Mouse (Mus musculus): ENCODE results near the gene Rala. TPM values are rescaled to one million over a fixed set of nuclear protein-coding genes. Genes with fewer than 3 reads are reported as not detected.

The Rala gene
- polyA plus RNA-seq, 1 experiment from 2014 or later, result 107 TPM

DNA sequence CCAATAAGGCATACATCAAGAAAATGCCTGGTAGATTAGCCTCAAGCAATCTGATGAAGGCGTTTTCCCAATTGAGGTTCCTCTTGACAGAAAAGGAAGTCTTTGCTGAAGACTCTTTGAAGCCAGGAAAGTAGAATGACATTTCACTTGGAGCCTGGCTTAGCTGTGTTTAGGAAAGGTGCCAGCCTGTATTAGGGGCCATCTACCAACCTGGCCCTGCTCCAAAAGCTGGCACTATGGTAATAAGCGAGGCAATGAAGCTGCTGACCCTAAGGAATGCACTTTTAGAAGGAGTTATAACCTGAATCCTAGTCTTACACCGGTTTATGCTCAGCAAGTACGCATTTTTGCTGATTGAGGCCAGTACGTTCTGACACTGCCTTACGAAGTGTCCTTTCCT is 83.5 kb downstream of the Rala start:
- H3K36me3 ChIP-seq, result no peaks in the 10 kb centered on the region
- H3K4me3 ChIP-seq, result no peak overlapping the region
- H3K27me3 ChIP-seq, result no peaks in the 10 kb centered on the region
- no peak overlapping the region for H3K9ac ChIP-seq
- no peaks in the 10 kb centered on the region; the same call in 1 of the 2 replicates for H3K9me3 ChIP-seq
- WGBS, result 86% methylated on average over 6 of the region's 6 CpGs
- H3K4me2 ChIP-seq (replicated peaks), result no peak overlapping the region
- no peak for ATAC-seq (ENCODE audit: low FRiP score, low read depth)
- no peak overlapping the region for H3K27ac ChIP-seq
- no peaks in the 10 kb centered on the region for H3K4me1 ChIP-seq

DNA sequence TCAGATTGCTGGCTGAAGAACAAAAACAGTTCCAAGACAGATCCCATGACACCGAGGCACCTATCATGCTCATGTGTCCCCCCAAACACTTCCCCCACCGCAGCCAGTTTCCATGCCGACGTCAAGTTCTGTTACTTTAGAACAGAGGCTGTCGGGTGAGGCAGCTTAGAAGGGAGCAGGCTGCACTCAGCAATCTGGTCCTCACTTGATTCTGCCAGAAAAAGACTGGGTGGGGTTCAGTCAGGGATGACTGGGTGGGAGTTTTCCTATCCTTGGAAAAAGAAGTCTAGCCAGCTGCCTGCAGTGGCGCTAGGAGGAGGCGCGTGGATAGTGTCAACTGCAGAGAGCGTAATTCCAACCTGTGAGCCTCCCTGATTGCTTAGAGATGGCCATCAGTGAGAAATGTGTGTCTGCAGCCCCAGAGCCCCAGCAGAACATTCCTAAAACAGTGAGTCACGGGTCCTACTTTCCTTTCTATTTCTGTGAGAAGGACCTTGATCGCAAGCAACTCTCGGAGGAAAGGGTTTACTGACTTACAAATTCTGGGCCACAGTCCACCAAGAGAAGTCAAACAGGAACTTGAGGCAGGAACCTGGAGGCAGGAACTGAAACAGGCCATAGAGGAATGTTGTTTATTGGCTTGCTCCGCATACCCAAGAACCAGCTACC is 84.5 kb downstream of the Rala start:
- Histone ChIP-seq H3K9ac (no peak overlapping the region), H3K4me3 (no peak overlapping the region), H3K9me3 (no peaks in the 10 kb centered on the region; the same call in 1 of the 2 replicates), H3K4me1 (0 out of 2 replicates have a peak, but pooled peaks cover 3% of the 10 kb centered on the region), H3K27ac (no peak overlapping the region), H3K4me2 (replicated peaks) (no peak overlapping the region), H3K27me3 (no peaks in the 10 kb centered on the region), H3K36me3 (no peaks in the 10 kb centered on the region)
- 84% methylated on average over 13 of the region's 13 CpGs for WGBS
- no peak for ATAC-seq (ENCODE audit: low FRiP score, low read depth)

DNA sequence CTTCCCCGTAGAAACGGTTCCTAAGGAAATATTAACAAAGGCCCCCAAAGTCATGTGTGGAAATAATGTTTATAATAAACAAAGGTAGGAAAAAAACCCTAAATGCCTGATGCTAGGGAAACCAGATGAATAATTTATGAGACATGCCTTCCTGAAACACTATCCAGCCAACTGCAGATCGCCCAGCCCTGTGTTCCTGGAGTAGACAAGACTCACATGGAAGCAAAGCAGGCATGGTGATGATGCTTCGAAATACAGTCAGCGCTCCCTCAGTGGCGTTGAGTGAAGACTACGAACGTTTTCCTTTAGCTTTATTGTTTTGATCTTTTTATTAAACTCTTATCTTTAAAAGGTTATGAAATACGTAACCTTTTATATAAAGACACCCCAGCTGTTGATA is 87.0 kb downstream of the Rala start:
- ATAC-seq (ENCODE audit: low FRiP score, low read depth), result no peak
- H3K27me3 ChIP-seq, result no peaks in the 10 kb centered on the region
- WGBS, result 80% methylated on average over 9 of the region's 9 CpGs
- H3K4me2 ChIP-seq (replicated peaks), result no peak overlapping the region
- H3K4me3 ChIP-seq, result no peak overlapping the region
- no peak overlapping the region for H3K27ac ChIP-seq
- no peak overlapping the region for H3K9ac ChIP-seq
- H3K36me3 ChIP-seq, result no peaks in the 10 kb centered on the region
- peaks cover 4% of the 10 kb centered on the region for H3K9me3 ChIP-seq
- 0 out of 2 replicates have a peak, but pooled peaks cover 3% of the 10 kb centered on the region for H3K4me1 ChIP-seq

DNA sequence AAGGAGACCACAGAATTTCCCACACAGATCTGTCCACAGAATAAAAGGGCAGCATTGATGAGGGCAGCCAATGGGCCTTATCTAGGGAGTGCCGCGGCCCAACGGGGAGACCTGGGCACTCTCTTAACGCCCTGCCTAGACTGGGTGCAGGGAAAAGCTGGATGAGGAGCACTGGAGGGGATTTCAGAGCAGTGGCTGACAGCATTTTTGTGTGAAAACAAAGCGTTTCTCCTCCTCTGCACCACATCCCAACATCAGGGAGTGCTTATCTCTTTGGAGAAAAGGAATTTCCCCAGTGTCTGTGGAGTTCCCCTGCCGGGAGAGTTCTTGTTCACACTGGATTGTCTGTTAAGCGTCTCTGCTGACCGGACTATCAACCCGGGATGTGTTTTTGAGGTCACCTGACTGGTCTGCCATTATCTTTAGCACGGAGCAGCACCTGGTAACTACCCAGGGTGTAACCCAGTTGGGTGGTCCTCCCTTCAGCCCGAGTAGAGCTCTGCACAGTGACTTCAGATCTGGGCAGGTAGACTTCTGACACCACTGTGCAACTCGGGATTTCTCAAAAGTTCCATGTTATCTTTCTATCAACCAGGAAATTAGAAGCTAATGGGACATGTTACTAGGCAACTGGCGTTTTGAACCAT is 88.4 kb downstream of the Rala start:
- Histone ChIP-seq H3K4me1 (0 out of 2 replicates have a peak, but pooled peaks cover 3% of the 10 kb centered on the region), H3K9ac (no peak overlapping the region), H3K27ac (no peak overlapping the region), H3K27me3 (no peaks in the 10 kb centered on the region), H3K9me3 (peaks cover 4% of the 10 kb centered on the region), H3K36me3 (no peaks in the 10 kb centered on the region), H3K4me2 (replicated peaks) (peak overlapping the region; percentile 37), H3K4me3 (no peak overlapping the region)
- WGBS, result 12% methylated on average over 13 of the region's 13 CpGs
- peak; percentile 57; the same call in 1 of the 2 replicates for ATAC-seq (ENCODE audit: low FRiP score, low read depth)

DNA sequence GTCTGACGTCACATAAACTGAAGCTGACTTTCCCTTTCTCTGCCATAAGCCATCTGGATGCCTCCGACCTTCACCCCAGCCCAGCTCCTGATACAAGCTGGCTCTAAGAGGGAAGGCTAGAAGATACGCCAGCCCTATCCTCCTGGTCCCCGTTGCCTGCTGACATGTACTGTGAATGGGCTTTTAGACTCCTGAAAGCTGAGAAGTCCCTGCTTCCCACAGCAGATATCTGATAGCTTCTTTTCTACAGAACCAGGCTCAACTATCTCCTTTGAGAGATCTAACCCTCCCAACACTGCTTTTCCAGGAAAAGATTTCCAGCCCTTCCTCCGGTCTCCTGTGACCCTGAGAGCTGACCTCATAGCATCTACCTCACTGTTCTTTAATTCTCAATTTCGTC is 89.3 kb downstream of the Rala start:
- no peak; the same call in 1 of the 2 replicates for ATAC-seq (ENCODE audit: low FRiP score, low read depth)
- no peaks in the 10 kb centered on the region for H3K27me3 ChIP-seq
- no peak overlapping the region for H3K4me3 ChIP-seq
- H3K4me2 ChIP-seq (replicated peaks), result no peak overlapping the region
- no peak overlapping the region for H3K9ac ChIP-seq
- H3K36me3 ChIP-seq, result no peaks in the 10 kb centered on the region
- H3K27ac ChIP-seq, result no peak overlapping the region
- peaks cover 4% of the 10 kb centered on the region for H3K9me3 ChIP-seq
- 0 out of 2 replicates have a peak, but pooled peaks cover 3% of the 10 kb centered on the region for H3K4me1 ChIP-seq
- WGBS, result 47% methylated on average over 6 of the region's 6 CpGs

DNA sequence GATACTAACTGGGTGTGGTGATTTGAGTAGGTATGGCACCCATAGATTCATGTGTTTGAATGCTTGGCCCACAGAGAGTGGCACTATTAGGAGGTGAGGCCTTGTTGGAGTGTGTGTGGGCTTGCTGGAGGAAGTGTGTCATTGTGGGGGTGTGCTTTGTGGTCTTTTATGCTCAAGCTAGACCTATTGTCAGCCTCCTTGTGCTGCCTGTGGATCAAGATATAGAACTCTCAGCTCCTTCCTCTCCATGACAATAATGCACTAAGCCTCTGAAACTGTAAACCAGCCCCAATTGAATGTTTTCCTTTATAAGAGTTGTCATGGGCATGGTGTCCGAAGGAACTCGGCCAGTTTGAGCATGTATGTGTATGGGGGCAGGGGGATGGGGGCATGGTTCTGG is 100.7 kb downstream of the Rala start:
- Histone ChIP-seq H3K4me2 (replicated peaks) (no peak overlapping the region), H3K9ac (no peak overlapping the region), H3K27ac (no peak overlapping the region), H3K27me3 (no peaks in the 10 kb centered on the region), H3K36me3 (no peaks in the 10 kb centered on the region), H3K9me3 (no peaks in the 10 kb centered on the region), H3K4me1 (no peaks in the 10 kb centered on the region), H3K4me3 (no peak overlapping the region)
- no peak for ATAC-seq (ENCODE audit: low FRiP score, low read depth)
- WGBS, result 88% methylated on average over 2 of the region's 2 CpGs

DNA sequence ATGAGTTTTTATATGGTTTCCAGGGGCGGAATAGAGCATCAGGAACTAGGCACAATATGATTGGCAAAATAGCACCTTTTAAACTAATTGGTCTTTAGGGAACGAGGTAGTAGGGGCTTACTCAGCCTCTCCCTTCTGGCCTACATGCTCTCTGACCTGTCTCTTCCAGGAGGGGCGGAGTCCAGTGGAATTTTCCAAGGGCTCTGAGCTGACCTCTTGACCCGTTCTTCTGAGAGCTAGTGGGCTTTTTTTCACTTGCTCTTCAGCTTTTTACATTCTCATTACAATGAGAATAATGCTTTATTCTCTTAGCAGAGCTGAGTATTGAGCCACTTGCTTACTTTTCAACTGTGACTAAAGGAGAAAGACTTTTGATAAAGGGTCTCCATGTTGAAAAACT is 101.3 kb downstream of the Rala start:
- no peak for ATAC-seq (ENCODE audit: low FRiP score, low read depth)
- Histone ChIP-seq H3K9me3 (no peaks in the 10 kb centered on the region), H3K4me2 (replicated peaks) (no peak overlapping the region), H3K9ac (no peak overlapping the region), H3K27ac (no peak overlapping the region), H3K36me3 (no peaks in the 10 kb centered on the region), H3K4me1 (no peaks in the 10 kb centered on the region), H3K27me3 (no peaks in the 10 kb centered on the region), H3K4me3 (no peak overlapping the region)
- 59% methylated on average over 4 of the region's 4 CpGs for WGBS

DNA sequence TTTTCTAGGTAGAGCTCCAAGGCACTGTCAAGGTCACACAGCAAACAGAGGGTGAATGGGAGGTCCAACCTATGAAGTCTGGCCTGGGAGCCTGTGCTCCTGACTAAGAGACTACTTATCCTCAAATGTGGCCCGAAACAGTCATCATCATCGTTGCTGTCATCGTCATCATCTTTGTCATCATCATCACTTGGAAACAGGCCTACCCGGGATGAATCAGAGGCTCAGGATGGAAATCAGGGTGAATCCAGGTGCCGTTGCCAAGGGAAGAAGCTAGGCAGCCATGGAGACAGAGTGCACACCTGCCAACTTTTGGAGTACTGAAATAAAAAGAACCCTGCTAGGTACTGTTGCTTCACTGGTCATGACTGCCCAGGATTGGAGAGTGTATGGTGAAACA is 104.9 kb downstream of the Rala start:
- WGBS, result 92% methylated on average over 5 of the region's 5 CpGs
- ATAC-seq (ENCODE audit: low FRiP score, low read depth), result no peak
- H3K4me2 ChIP-seq (replicated peaks), result no peak overlapping the region
- no peak overlapping the region for H3K4me3 ChIP-seq
- H3K36me3 ChIP-seq, result no peaks in the 10 kb centered on the region
- no peak overlapping the region for H3K27ac ChIP-seq
- no peak overlapping the region for H3K9ac ChIP-seq
- H3K4me1 ChIP-seq, result no peaks in the 10 kb centered on the region
- no peaks in the 10 kb centered on the region for H3K9me3 ChIP-seq
- H3K27me3 ChIP-seq, result no peaks in the 10 kb centered on the region

DNA sequence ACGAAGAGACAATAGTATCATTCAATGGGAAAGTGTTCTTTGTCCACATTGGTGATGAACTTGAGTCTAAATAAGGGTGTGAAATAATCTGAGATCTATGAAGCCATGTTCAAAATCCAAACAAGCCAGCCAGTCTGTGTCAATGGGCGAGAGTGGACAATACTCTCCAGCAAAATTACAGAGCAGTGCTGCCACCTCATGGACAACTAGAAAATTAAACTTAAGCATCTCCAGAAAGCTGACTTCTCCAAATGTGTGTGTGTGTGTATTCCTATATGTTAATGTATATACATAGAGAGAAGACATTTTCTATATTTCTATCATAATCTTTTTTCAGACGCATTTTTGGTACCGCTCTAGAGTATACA is 105.6 kb downstream of the Rala start:
- H3K9me3 ChIP-seq, result no peaks in the 10 kb centered on the region
- peak; percentile 44; the same call in 1 of the 2 replicates for ATAC-seq (ENCODE audit: low FRiP score, low read depth)
- H3K4me2 ChIP-seq (replicated peaks), result no peak overlapping the region
- 37% methylated on average over 4 of the region's 4 CpGs for WGBS
- H3K27ac ChIP-seq, result no peak overlapping the region
- no peak overlapping the region for H3K9ac ChIP-seq
- H3K4me1 ChIP-seq, result no peaks in the 10 kb centered on the region
- H3K4me3 ChIP-seq, result no peak overlapping the region
- no peaks in the 10 kb centered on the region for H3K36me3 ChIP-seq
- H3K27me3 ChIP-seq, result no peaks in the 10 kb centered on the region

DNA sequence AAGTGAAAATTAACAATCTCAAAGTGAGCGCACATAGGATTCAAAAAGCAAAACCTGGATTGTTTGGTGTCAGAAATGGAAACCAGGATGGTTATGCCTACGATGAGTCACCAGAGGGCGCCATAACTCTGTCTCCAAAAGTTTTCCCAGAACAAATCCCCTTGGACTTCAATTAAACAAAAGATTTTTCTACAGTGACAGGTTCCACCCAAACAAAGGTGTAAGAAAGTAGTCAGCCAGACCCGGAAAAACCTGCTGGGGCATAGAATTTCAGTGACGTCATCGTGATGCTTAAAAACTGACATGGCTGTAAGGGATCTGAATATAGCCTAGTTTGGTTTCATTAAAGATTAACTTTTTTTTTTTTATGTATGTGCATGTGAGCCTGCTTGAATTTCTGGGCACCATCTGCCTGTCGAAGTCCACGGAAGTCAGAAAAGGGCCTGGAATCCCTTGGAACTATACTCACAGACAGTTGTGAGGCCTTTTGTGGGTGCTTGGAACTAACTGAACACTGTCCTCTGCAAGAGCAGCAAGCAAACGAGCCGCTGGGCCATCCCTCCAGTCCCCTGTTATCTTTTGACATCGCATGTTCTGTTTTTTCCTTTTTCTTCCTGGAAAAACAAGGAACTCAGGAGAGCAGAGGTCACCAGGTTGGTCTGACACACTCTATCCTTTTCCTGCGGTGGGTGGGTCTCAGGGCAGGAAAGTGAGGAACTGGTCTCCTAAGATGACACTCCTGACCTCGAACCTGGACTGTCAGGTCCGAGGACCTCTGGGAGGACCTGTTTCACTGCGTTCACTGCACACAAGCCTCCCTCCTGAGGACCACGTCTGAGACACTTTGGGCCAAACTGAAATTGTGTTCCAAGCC is 106.2 kb downstream of the Rala start:
- H3K4me1 ChIP-seq, result no peaks in the 10 kb centered on the region
- no peaks in the 10 kb centered on the region for H3K36me3 ChIP-seq
- ATAC-seq (ENCODE audit: low FRiP score, low read depth), result peak; percentile 15; the same call in 1 of the 2 replicates
- no peak overlapping the region for H3K4me3 ChIP-seq
- no peaks in the 10 kb centered on the region for H3K9me3 ChIP-seq
- H3K9ac ChIP-seq, result no peak overlapping the region
- H3K27ac ChIP-seq, result no peak overlapping the region
- H3K4me2 ChIP-seq (replicated peaks), result no peak overlapping the region
- 47% methylated on average over 16 of the region's 16 CpGs for WGBS
- no peaks in the 10 kb centered on the region for H3K27me3 ChIP-seq

DNA sequence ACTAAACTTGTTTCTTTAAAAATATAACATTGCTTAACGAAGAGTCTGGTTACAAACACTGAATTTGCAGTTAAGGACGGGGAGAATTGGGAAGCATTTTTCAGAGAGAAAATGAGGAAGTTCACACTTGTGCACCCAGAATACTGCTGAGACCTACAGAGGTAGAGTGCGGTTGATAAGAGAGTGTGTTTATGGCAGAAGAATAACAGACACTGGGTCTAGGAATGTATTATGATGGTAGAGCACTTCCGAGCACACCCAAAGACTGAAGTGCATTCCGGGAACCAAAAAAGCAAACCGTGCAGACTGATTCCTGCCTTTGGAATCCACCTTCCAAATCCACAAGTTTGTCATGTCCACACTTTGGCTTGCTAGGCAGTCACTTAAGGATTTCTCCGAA is 107.2 kb downstream of the Rala start:
- Histone ChIP-seq H3K9ac (no peak overlapping the region), H3K4me1 (no peaks in the 10 kb centered on the region), H3K4me3 (no peak overlapping the region), H3K36me3 (no peaks in the 10 kb centered on the region), H3K27me3 (no peaks in the 10 kb centered on the region), H3K4me2 (replicated peaks) (no peak overlapping the region), H3K9me3 (no peaks in the 10 kb centered on the region), H3K27ac (no peak overlapping the region)
- ATAC-seq (ENCODE audit: low FRiP score, low read depth), result no peak
- 81% methylated on average over 7 of the region's 7 CpGs for WGBS

DNA sequence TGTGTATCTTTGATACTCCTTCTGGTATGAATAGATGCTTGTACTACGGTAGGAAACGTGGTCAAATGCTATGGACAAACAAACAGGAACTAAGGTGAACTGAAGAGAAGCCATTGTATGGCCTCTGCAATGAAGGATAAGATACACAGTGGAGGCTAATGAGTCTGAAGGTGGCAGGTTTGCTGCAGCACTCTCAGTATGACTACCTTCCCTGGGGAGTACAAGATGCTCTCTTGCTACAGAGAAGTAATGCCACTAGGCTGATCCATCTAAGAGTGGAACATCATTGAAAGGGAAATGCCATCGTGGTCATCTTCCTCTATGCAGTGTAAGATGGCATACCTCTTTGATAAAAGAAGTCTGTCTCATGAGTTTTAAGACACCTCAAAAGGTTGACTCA is 111.1 kb downstream of the Rala start:
- Histone ChIP-seq H3K27ac (no peak overlapping the region), H3K9ac (no peak overlapping the region), H3K4me1 (no peaks in the 10 kb centered on the region), H3K4me2 (replicated peaks) (no peak overlapping the region), H3K9me3 (no peaks in the 10 kb centered on the region), H3K27me3 (no peaks in the 10 kb centered on the region), H3K36me3 (no peaks in the 10 kb centered on the region), H3K4me3 (no peak overlapping the region)
- no peak for ATAC-seq (ENCODE audit: low FRiP score, low read depth)
- 73% methylated on average over 3 of the region's 3 CpGs for WGBS
